Mouse (Mus musculus) lung, embryonic 14.5 days (tissue): ENCODE data around the gene Gm11032. TPM values are rescaled to one million over a fixed set of nuclear protein-coding genes. Genes with fewer than 3 reads are reported as not detected.

Experiments
- ATAC-seq: fragments of 200-750 bp; cut with Nextera tagmentation; 2 replicates; pipeline ENCODE4 v1.8.0; 2017; ENCODE audit warnings: mild to moderate bottlenecking, moderate TSS enrichment, moderate library complexity; ENCODE audit not compliant: insufficient read depth
- DNase-seq: peaks from one replicate; pipeline ENCODE4 v3.0.0-alpha.2; 2015
- H3K27ac ChIP-seq: fragments of 300-500 bp; sonication (generic); 2 replicates; pipeline ENCODE4 v1.5.1; 2014; ENCODE audit warnings: low read depth, mild to moderate bottlenecking, moderate library complexity
- H3K27me3 ChIP-seq: fragments of 300-500 bp; sonication (generic); 2 replicates; pipeline ENCODE4 v1.6.1; 2014; ENCODE audit warnings: low read length, control low read depth; ENCODE audit not compliant: insufficient read depth
- H3K36me3 ChIP-seq: fragments of 300-500 bp; sonication (generic); 2 replicates; pipeline ENCODE4 v1.6.1; 2014; ENCODE audit warnings: control low read depth; ENCODE audit not compliant: insufficient read depth
- H3K4me1 ChIP-seq: fragments of 300-500 bp; sonication (generic); 2 replicates; pipeline ENCODE4 v1.6.1; 2014; ENCODE audit warnings: antibody characterized with exemption, control low read depth; ENCODE audit not compliant: insufficient read depth
- H3K4me2 ChIP-seq: fragments of 300-500 bp; sonication (generic); 2 replicates; pipeline ENCODE4 v1.6.1; 2014; ENCODE audit warnings: mild to moderate bottlenecking
- H3K4me3 ChIP-seq: fragments of 300-500 bp; sonication (generic); 2 replicates; pipeline ENCODE4 v1.5.1; 2014; ENCODE audit warnings: low read depth, low read length
- H3K9ac ChIP-seq: fragments of 300-500 bp; sonication (generic); 2 replicates; pipeline ENCODE4 v1.6.1; 2014
- H3K9me3 ChIP-seq: fragments of 300-500 bp; sonication (generic); 2 replicates; pipeline ENCODE4 v1.6.1; 2016; ENCODE audit warnings: low read depth, low read length, control low read depth
- CTCF ChIP-seq: IDR thresholded peaks from 2 replicates; pipeline ENCODE4 v1.5.1; 2016; ENCODE audit warnings: antibody characterized with exemption, low read depth
- WGBS: fragments of 180-500 bp; shearing (Covaris S2); extraction: QIAGEN DNeasy Blood & Tissue Kit; methylation state at CpG from one replicate; pipeline ENCODE4 v1.1.7; 2014; 5-methylcytosine and 5-hydroxymethylcytosine counted together
- polyA plus RNA-seq: library from polyadenylated mRNA; unstranded; fragments of >200 nt; fragmentation: Nextera tagmentation; extraction: Ambion mirVana; gene quantifications from 2 replicates; pipeline ENCODE4 v1.2.1, GENCODE M21; 2014

Gene Gm11032
- polyA plus RNA-seq, 1 experiment from 2014 or later: not detected

DNA sequence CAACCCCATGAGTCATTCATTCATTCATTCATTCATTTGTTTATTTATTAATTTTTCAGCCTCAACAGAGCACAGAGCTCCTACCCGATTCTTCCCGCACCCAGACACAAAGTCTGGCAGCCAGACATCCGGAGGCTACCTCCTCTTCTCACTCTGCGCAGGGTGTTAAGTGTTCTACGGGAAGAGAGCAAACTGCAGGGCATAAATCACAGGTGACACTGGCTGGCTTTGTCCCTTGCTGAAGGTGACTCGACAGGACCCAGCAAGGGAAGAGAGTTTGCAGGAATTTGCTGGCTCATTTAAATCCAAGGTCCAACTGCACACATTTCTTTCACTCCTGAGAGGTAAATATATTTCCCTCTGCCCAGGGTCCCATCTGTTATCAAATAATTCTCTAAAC, 15.4 kb upstream of the Gm11032 start:
- ATAC-seq: no peak
- Histone ChIP-seq H3K4me2 (no peak overlapping the region), H3K4me1 (no peaks in the 10 kb centered on the region; the same call in 1 of the 2 replicates), H3K9ac (no peak overlapping the region), H3K27me3 (no peaks in the 10 kb centered on the region), H3K4me3 (no peak overlapping the region), H3K27ac (no peak overlapping the region), H3K9me3 (no peaks in the 10 kb centered on the region), H3K36me3 (no peaks in the 10 kb centered on the region)
- WGBS: 11% methylated on average over 6 of the region's 6 CpGs
- peak; percentile 16 for DNase-seq
- no peak for TF ChIP-seq CTCF

DNA sequence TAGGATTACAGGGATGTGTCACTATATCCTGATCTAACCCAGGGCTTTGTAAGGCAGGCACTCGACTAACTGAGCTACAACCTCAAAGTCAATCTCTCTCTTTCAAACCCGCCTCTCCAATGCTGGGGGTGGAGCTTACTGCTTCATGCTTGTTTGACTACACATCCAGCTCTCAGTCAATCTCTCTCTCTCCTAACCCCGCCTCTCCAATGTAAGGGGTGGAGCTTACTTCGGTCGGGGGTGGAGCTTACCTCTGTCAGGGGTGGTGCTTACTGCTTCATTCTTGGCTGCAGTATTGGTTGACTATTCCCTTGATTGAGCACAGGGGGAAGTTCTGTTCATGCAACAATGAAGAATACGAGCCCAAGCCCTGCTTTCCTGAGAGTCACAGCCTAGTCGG, 14.5 kb upstream of the Gm11032 start:
- Histone ChIP-seq H3K27me3 (no peaks in the 10 kb centered on the region), H3K9me3 (no peaks in the 10 kb centered on the region), H3K4me3 (no peak overlapping the region), H3K4me2 (no peak overlapping the region), H3K27ac (no peak overlapping the region), H3K4me1 (no peaks in the 10 kb centered on the region; the same call in 1 of the 2 replicates), H3K9ac (no peak overlapping the region), H3K36me3 (no peaks in the 10 kb centered on the region)
- ATAC-seq (no peak), DNase-seq (peak; percentile 28)
- TF ChIP-seq CTCF: no peak
- 52% methylated on average over 7 of the region's 7 CpGs for WGBS

DNA sequence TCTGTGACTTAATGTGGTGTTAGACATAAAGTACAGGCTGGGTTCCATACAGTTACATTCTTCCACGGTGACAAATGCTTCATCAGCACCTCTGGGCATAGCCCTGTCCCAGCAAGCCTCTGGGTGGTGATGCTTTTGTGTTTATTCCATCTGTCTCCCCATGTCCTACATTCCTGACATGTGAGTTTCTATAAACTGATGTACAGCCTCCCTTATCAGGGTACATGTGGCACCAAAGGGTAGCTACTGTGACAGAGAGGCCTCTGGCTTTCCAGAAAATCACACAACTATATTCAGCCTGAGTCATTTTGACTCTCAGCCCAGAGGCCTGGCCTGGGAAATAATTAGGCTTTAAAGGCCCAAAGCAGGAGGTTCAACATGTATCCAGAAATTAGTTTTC, 13.3 kb upstream of the Gm11032 start:
- Histone ChIP-seq H3K36me3 (no peaks in the 10 kb centered on the region), H3K9me3 (no peaks in the 10 kb centered on the region), H3K4me2 (no peak overlapping the region), H3K27me3 (no peaks in the 10 kb centered on the region), H3K4me1 (no peaks in the 10 kb centered on the region; the same call in 1 of the 2 replicates), H3K4me3 (no peak overlapping the region), H3K27ac (no peak overlapping the region), H3K9ac (no peak overlapping the region)
- no peak for TF ChIP-seq CTCF
- no peak for DNase-seq
- 50% methylated on average over 1 of the region's 1 CpGs for WGBS
- ATAC-seq: no peak

DNA sequence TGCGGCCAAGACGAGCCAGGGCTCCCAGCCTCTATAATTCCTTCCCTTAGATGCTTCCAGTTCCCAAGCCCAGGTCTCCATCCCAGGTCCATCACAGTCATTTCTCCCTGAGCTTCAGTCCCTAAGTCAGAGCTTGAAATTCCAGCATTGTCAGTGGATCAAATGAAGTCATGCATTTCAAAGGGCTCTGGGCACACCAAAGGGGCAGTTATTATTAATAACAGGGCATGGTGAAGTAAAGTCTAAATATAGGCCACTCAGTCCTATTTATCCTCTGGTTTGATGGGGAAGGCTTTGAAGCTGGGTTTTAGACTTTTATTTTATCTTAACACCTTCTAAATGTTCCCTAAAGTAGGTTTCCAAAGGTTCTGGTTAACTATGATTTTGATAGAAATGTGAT, 8.0 kb upstream of the Gm11032 start:
- Histone ChIP-seq H3K9ac (no peak overlapping the region), H3K4me2 (no peak overlapping the region), H3K4me3 (no peak overlapping the region), H3K9me3 (no peaks in the 10 kb centered on the region), H3K4me1 (no peaks in the 10 kb centered on the region), H3K36me3 (no peaks in the 10 kb centered on the region), H3K27ac (no peak overlapping the region), H3K27me3 (no peaks in the 10 kb centered on the region)
- DNase-seq (no peak), ATAC-seq (no peak)
- WGBS: 68% methylated on average over 2 of the region's 2 CpGs
- TF ChIP-seq CTCF: no peak

DNA sequence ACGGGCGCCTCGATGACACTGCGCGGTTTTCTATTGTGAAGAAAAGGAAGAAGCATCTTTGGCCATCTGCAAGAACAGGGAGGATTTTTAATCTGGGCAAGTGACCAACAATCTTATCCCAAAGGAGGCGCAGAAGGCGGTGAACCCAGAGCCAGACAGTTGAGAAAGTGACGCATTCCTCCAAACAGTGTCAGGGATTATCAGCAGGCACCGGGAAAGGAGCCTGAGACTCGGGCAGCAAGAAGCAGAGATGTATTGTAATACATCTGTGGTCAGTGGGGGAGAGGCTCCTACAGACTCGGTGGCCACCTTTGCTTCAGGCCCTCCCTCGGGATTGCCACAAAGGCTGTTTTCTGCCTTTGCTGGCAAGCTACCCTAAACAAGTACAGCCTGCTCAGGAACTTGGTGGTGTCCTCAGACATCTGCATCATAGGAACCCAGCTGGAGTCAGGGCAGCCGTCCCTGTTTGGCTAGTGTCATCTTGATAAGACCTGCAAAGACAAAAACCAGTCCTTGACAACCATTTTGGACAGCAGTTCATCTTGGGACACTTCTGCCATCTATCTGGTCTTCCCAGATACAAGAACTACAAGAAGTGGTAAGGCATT, 738 bp downstream of the Gm11032 start:
- Histone ChIP-seq H3K9me3 (no peaks in the 10 kb centered on the region), H3K4me2 (no peak overlapping the region; the same call in 1 of the 2 replicates), H3K4me1 (no peaks in the 10 kb centered on the region), H3K9ac (no peak overlapping the region), H3K4me3 (no peak overlapping the region), H3K27me3 (no peaks in the 10 kb centered on the region), H3K36me3 (no peaks in the 10 kb centered on the region), H3K27ac (no peak overlapping the region; the same call in 1 of the 2 replicates)
- DNase-seq (peak; percentile 46), ATAC-seq (no peak)
- no peak for TF ChIP-seq CTCF
- WGBS: 39% methylated on average over 13 of the region's 13 CpGs

DNA sequence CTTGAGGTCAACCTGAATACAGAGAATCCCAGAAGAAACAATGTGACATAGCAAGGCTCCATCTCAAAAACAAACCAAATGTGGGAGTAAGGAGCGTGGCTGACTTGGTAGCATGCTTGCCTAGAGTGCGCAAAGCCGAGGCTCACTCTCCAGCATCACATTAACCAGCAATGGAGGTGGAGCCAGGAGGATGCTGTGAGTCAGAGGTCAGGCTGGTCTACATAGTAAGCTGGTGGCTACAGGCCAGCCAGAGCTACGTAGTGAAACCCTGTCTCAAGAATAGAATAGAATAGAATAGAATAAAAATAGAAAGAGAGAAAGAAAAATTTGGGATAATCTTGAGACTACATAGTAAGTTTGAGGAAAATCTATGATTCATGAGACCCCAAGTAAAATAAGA, 2.0 kb downstream of the Gm11032 start:
- 65% methylated on average over 4 of the region's 4 CpGs for WGBS
- H3K9me3 ChIP-seq: no peaks in the 10 kb centered on the region
- H3K9ac ChIP-seq: no peak overlapping the region
- TF ChIP-seq CTCF: no peak
- DNase-seq (no peak), ATAC-seq (no peak)
- no peak overlapping the region for H3K27ac ChIP-seq
- H3K4me2 ChIP-seq: no peak overlapping the region
- no peaks in the 10 kb centered on the region for H3K36me3 ChIP-seq
- H3K4me1 ChIP-seq: no peaks in the 10 kb centered on the region
- H3K27me3 ChIP-seq: no peaks in the 10 kb centered on the region
- H3K4me3 ChIP-seq: no peak overlapping the region

DNA sequence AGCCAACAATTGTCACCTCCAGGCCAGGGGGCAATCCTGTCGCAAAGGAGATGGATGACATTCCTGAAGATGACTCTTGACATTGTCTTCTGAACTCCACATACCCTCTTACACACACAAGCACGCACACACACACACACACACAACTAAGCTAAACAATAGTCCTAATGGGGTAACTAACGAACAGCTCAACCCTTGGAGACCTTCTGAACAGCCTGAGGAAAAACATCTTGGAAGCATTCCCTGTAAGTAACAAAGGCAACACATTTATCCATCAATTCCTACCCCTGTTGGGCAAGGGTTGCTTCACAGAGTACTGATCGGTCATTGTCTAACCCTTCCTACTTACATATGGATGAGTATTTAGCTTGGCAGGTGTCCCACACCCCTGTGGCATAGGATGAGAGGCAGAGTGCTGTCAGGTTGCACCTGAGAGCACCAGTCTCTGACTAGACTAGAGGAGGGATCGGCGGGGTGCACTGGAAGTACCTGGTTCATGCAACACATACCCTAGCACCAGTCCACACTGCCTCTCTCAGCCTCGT, 2.6 kb downstream of the Gm11032 start:
- H3K36me3 ChIP-seq: no peaks in the 10 kb centered on the region
- TF ChIP-seq CTCF: no peak
- no peaks in the 10 kb centered on the region for H3K9me3 ChIP-seq
- no peak overlapping the region for H3K4me3 ChIP-seq
- H3K4me1 ChIP-seq: no peaks in the 10 kb centered on the region
- H3K4me2 ChIP-seq: no peak overlapping the region
- 56% methylated on average over 7 of the region's 7 CpGs for WGBS
- no peaks in the 10 kb centered on the region for H3K27me3 ChIP-seq
- ATAC-seq (no peak), DNase-seq (no peak)
- H3K27ac ChIP-seq: no peak overlapping the region
- H3K9ac ChIP-seq: no peak overlapping the region
